Mouse (Mus musculus) right cerebral cortex, postnatal 36 days (tissue): ENCODE results near the gene Lrig2.

Experiments used
- DNase-seq, 2 experiments: peaks; one replicate each; pipeline ENCODE4 v3.0.0; 2022; ENCODE audit warnings: low spot score in 2 of 2, mixed read lengths in 1 of 2

Gene Lrig2

GRCm38 (mm10) chr3:104510771-104511429, 818 bp downstream of the Lrig2 start:
- no peak for DNase-seq

- no peak for DNase-seq
Measured at GRCm38 (mm10) chr3:104501648-104502047, 10.1 kb downstream of the Lrig2 start.

- no peak for DNase-seq
Measured at GRCm38 (mm10) chr3:104500881-104501280, 10.8 kb downstream of the Lrig2 start.

- no peak for DNase-seq
Measured at GRCm38 (mm10) chr3:104496176-104496575, 15.5 kb downstream of the Lrig2 start.

GRCm38 (mm10) chr3:104480946-104481719, 30.6 kb downstream of the Lrig2 start:
- peak; percentile 9 to 19 for DNase-seq

- DNase-seq, result no peak
Measured at GRCm38 (mm10) chr3:104478056-104478455, 33.7 kb downstream of the Lrig2 start.

GRCm38 (mm10) chr3:104469421-104469820, 42.3 kb downstream of the Lrig2 start:
- no peak for DNase-seq

- DNase-seq, result no peak
Measured at GRCm38 (mm10) chr3:104461226-104461625, 50.5 kb downstream of the Lrig2 start.

- DNase-seq, result no peak
Measured at GRCm38 (mm10) chr3:104458588-104458987, 53.1 kb downstream of the Lrig2 start.

- DNase-seq, result no peak
Measured at GRCm38 (mm10) chr3:104455506-104456275, 56.0 kb downstream of the Lrig2 start.

GRCm38 (mm10) chr3:104447240-104447639, 64.5 kb downstream of the Lrig2 start:
- no peak for DNase-seq

GRCm38 (mm10) chr3:104446689-104447088, 65.0 kb downstream of the Lrig2 start:
- no peak for DNase-seq

- no peak for DNase-seq
Measured at GRCm38 (mm10) chr3:104445576-104445975, 66.1 kb downstream of the Lrig2 start.

- DNase-seq, result no peak
Measured at GRCm38 (mm10) chr3:104444946-104445460, 66.7 kb downstream of the Lrig2 start.

GRCm38 (mm10) chr3:104444082-104444481, 67.6 kb downstream of the Lrig2 start:
- no peak for DNase-seq

- no peak for DNase-seq
Measured at GRCm38 (mm10) chr3:104442357-104442756, 69.4 kb downstream of the Lrig2 start.

GRCm38 (mm10) chr3:104441870-104442283, 69.8 kb downstream of the Lrig2 start:
- DNase-seq, result peak; percentile 88 to 89

- DNase-seq, result no peak
Measured at GRCm38 (mm10) chr3:104441435-104441834, 70.3 kb downstream of the Lrig2 start.

- DNase-seq, result no peak
Measured at GRCm38 (mm10) chr3:104438777-104439176, 72.9 kb downstream of the Lrig2 start.

GRCm38 (mm10) chr3:104437576-104437975, 74.1 kb downstream of the Lrig2 start:
- DNase-seq, result no peak

- no peak for DNase-seq
Measured at GRCm38 (mm10) chr3:104435947-104436346, 75.8 kb downstream of the Lrig2 start.

GRCm38 (mm10) chr3:104434246-104434696, 77.4 kb downstream of the Lrig2 start:
- no peak for DNase-seq
